Mouse (Mus musculus): ENCODE results near the gene Olfr1317. TPM values are rescaled to one million over a fixed set of nuclear protein-coding genes. Genes with fewer than 3 reads are reported as not detected.

Olfr1317 gene
- polyA plus RNA-seq (2015; fragmentation: Nextera tagmentation; extraction: Ambion mirVana) = not detected in 2 replicates

- Histone ChIP-seq H3K4me3 (replicated peaks) (no peak within 1 kb of the TSS), H3K9me3 (replicated peaks) (no peaks in the 10 kb centered on the region), H3K27ac (replicated peaks) (no peak within 1 kb of the TSS), H3K36me3 (no peaks in the 10 kb centered on the region), H3K9ac (no peak within 1 kb of the TSS), H3K27me3 (no peaks in the 10 kb centered on the region), H3K4me1 (no peaks in the 10 kb centered on the region), H3K4me2 (replicated peaks) (no peak within 1 kb of the TSS)
- WGBS = 68% methylated on average over 2 of the region's 2 CpGs
- ATAC-seq (ENCODE audit: insufficient number of reproducible peaks, low FRiP score, low TSS enrichment, low read depth) = no peak
These were observed at the start of gene Olfr1317 for GRCm38 (mm10) chr2:112140029-112140428. TSS of gene Olfr1317 (plus strand) at chr2:112140329.

- Histone ChIP-seq H3K4me2 (replicated peaks) (no peak within 1 kb of the TSS), H3K4me1 (no peaks in the 10 kb centered on the region)
- ATAC-seq (ENCODE audit: insufficient number of reproducible peaks, low FRiP score, low TSS enrichment, low read depth) = no peak
These were observed 43.4 kb upstream of the Olfr1317 start, which contains the start of gene Olfr1314 for GRCm38 (mm10) chr2:112096681-112097080. TSS of gene Olfr1314 (minus strand) at chr2:112096781.

GRCm38 (mm10) chr2:112115340-112115739 lies 24.8 kb upstream of the Olfr1317 start, which contains the start of gene Olfr1315-ps1:
TSS of gene Olfr1315-ps1 (minus strand) at chr2:112115440.
- 70% methylated on average over 1 of the region's 1 CpGs for WGBS
- H3K4me1 ChIP-seq = no peaks in the 10 kb centered on the region
- no peak for ATAC-seq (ENCODE audit: insufficient number of reproducible peaks, low FRiP score, low TSS enrichment, low read depth)
- H3K27ac ChIP-seq (replicated peaks) = no peak within 1 kb of the TSS
- H3K9me3 ChIP-seq (replicated peaks) = no peaks in the 10 kb centered on the region
- no peak within 1 kb of the TSS for H3K4me3 ChIP-seq (replicated peaks)
- no peak within 1 kb of the TSS for H3K4me2 ChIP-seq (replicated peaks)
- no peaks in the 10 kb centered on the region for H3K36me3 ChIP-seq
- H3K9ac ChIP-seq = no peak within 1 kb of the TSS
- no peaks in the 10 kb centered on the region for H3K27me3 ChIP-seq

More at GRCm38 (mm10) chr2:112096681-112097080, 43.4 kb upstream of the Olfr1317 start, which contains the start of gene Olfr1314:
- Histone ChIP-seq H3K9ac (no peak within 1 kb of the TSS), H3K27ac (replicated peaks) (no peak within 1 kb of the TSS), H3K9me3 (replicated peaks) (no peaks in the 10 kb centered on the region), H3K27me3 (no peaks in the 10 kb centered on the region), H3K4me3 (replicated peaks) (no peak within 1 kb of the TSS), H3K36me3 (no peaks in the 10 kb centered on the region)

GRCm38 (mm10) chr2:112134877-112135276 lies 5.3 kb upstream of the Olfr1317 start, which contains the start of gene Olfr1316:
TSS of gene Olfr1316 (minus strand) at chr2:112134977.
- Histone ChIP-seq H3K4me3 (replicated peaks) (no peak within 1 kb of the TSS), H3K36me3 (no peaks in the 10 kb centered on the region), H3K27me3 (no peaks in the 10 kb centered on the region), H3K4me2 (replicated peaks) (no peak within 1 kb of the TSS), H3K4me1 (no peaks in the 10 kb centered on the region), H3K9me3 (replicated peaks) (no peaks in the 10 kb centered on the region), H3K9ac (no peak within 1 kb of the TSS), H3K27ac (replicated peaks) (no peak within 1 kb of the TSS)
- 85% methylated on average over 2 of the region's 2 CpGs for WGBS
- ATAC-seq (ENCODE audit: insufficient number of reproducible peaks, low FRiP score, low TSS enrichment, low read depth) = no peak

- H3K27ac ChIP-seq (replicated peaks) = no peak within 1 kb of the TSS
- H3K4me1 ChIP-seq = no peaks in the 10 kb centered on the region
- no peak within 1 kb of the TSS for H3K9ac ChIP-seq
- no peaks in the 10 kb centered on the region for H3K27me3 ChIP-seq
- H3K4me2 ChIP-seq (replicated peaks) = no peak within 1 kb of the TSS
- H3K36me3 ChIP-seq = no peaks in the 10 kb centered on the region
- H3K4me3 ChIP-seq (replicated peaks) = no peak within 1 kb of the TSS
- H3K9me3 ChIP-seq (replicated peaks) = no peaks in the 10 kb centered on the region
- no peak for ATAC-seq (ENCODE audit: insufficient number of reproducible peaks, low FRiP score, low TSS enrichment, low read depth)
These were observed 13.8 kb downstream of the Olfr1317 start, which contains the start of gene Olfr1318 for GRCm38 (mm10) chr2:112153898-112154297. TSS of gene Olfr1318 (plus strand) at chr2:112154198.

Other genes starting within 250 kb of the Olfr1317 start
- not detected in 2 replicates for gene Olfr1306, start 224.1 kb upstream of the Olfr1317 start, polyA plus RNA-seq (2015; fragmentation: Nextera tagmentation; extraction: Ambion mirVana)
- not detected in 2 replicates for gene Olfr1307, start 190.9 kb upstream of the Olfr1317 start, polyA plus RNA-seq (2015; fragmentation: Nextera tagmentation; extraction: Ambion mirVana)
- not detected in 2 replicates for gene Olfr1308, start 175.4 kb upstream of the Olfr1317 start, polyA plus RNA-seq (2015; fragmentation: Nextera tagmentation; extraction: Ambion mirVana)
- not detected in 2 replicates for gene Olfr1309, start 150.0 kb upstream of the Olfr1317 start, polyA plus RNA-seq (2015; fragmentation: Nextera tagmentation; extraction: Ambion mirVana)
- not detected in 2 replicates for gene Olfr1310, start 127.6 kb upstream of the Olfr1317 start, polyA plus RNA-seq (2015; fragmentation: Nextera tagmentation; extraction: Ambion mirVana)
- gene Olfr1311, start 115.9 kb upstream of the Olfr1317 start, polyA plus RNA-seq (2015; fragmentation: Nextera tagmentation; extraction: Ambion mirVana) = not detected in 2 replicates
- not detected in 2 replicates for gene Olfr1312, start 90.1 kb upstream of the Olfr1317 start, polyA plus RNA-seq (2015; fragmentation: Nextera tagmentation; extraction: Ambion mirVana)
- not detected in 2 replicates for gene Olfr1313, start 62.5 kb upstream of the Olfr1317 start, polyA plus RNA-seq (2015; fragmentation: Nextera tagmentation; extraction: Ambion mirVana)
- gene Olfr1314, start 43.5 kb upstream of the Olfr1317 start, polyA plus RNA-seq (2015; fragmentation: Nextera tagmentation; extraction: Ambion mirVana) = not detected in 2 replicates
- gene Olfr1315-ps1, start 24.9 kb upstream of the Olfr1317 start, polyA plus RNA-seq (2015; fragmentation: Nextera tagmentation; extraction: Ambion mirVana) = not detected in 2 replicates
- not detected in 2 replicates for gene Olfr1316, start 5.4 kb upstream of the Olfr1317 start, polyA plus RNA-seq (2015; fragmentation: Nextera tagmentation; extraction: Ambion mirVana)
- gene Olfr1318, start 13.9 kb downstream of the Olfr1317 start, polyA plus RNA-seq (2015; fragmentation: Nextera tagmentation; extraction: Ambion mirVana) = 0.09 TPM in 1 of 2 replicates, not detected in the other
- gene Lpcat4, start 99.1 kb downstream of the Olfr1317 start, polyA plus RNA-seq (2015; fragmentation: Nextera tagmentation; extraction: Ambion mirVana) = 24.5 and 35.9 TPM in 2 replicates
- not detected in 2 replicates for gene Nutm1, start 119.0 kb downstream of the Olfr1317 start, polyA plus RNA-seq (2015; fragmentation: Nextera tagmentation; extraction: Ambion mirVana)
- gene Nop10, start 121.6 kb downstream of the Olfr1317 start, polyA plus RNA-seq (2015; fragmentation: Nextera tagmentation; extraction: Ambion mirVana) = 201 and 206 TPM in 2 replicates
- gene Slc12a6, start 125.5 kb downstream of the Olfr1317 start, polyA plus RNA-seq (2015; fragmentation: Nextera tagmentation; extraction: Ambion mirVana) = 11.1 and 11.8 TPM in 2 replicates
- gene Gm21985, start 126.0 kb downstream of the Olfr1317 start, polyA plus RNA-seq (2015; fragmentation: Nextera tagmentation; extraction: Ambion mirVana) = not detected in 2 replicates
- 124 and 127 TPM in 2 replicates for gene Emc4, start 227.7 kb downstream of the Olfr1317 start, polyA plus RNA-seq (2015; fragmentation: Nextera tagmentation; extraction: Ambion mirVana)
- gene Katnbl1, start 238.9 kb downstream of the Olfr1317 start, polyA plus RNA-seq (2015; fragmentation: Nextera tagmentation; extraction: Ambion mirVana) = 49.0 and 50.4 TPM in 2 replicates